Mouse (Mus musculus) mature B cell (primary cell): ENCODE results near the gene Ccdc34.

ENCODE experiments used
- in situ Hi-C: fragments of 300-500 bp; cut with MboI; formaldehyde crosslinking; loops from 2 replicates; pipeline ENCODE4 v1.14.3; 2019

Ccdc34 gene

GRCm38 (mm10) chr2:110179669-110180315 lies 162.2 kb downstream of the Ccdc34 start:
- in situ Hi-C loops: no loop called here

GRCm38 (mm10) chr2:110180316-110180670 lies 162.7 kb downstream of the Ccdc34 start:
- in situ Hi-C loops: no loop called here

GRCm38 (mm10) chr2:110181666-110182065 lies 164.0 kb downstream of the Ccdc34 start:
- in situ Hi-C loops: no loop called here

- in situ Hi-C loops: no loop called here
Observed at GRCm38 (mm10) chr2:110182248-110182647, 164.6 kb downstream of the Ccdc34 start.

GRCm38 (mm10) chr2:110182795-110183486 lies 165.3 kb downstream of the Ccdc34 start:
- in situ Hi-C loops: no loop called here

- in situ Hi-C loops: no loop called here
Observed at GRCm38 (mm10) chr2:110184071-110184470, 166.5 kb downstream of the Ccdc34 start.

GRCm38 (mm10) chr2:110186427-110186980 lies 168.9 kb downstream of the Ccdc34 start:
- in situ Hi-C loops: no loop called here

GRCm38 (mm10) chr2:110188696-110189397 lies 171.2 kb downstream of the Ccdc34 start:
- in situ Hi-C loops: no loop called here

- in situ Hi-C loops: no loop called here
Observed at GRCm38 (mm10) chr2:110190416-110190815, 172.8 kb downstream of the Ccdc34 start.

GRCm38 (mm10) chr2:110191186-110191690 lies 173.6 kb downstream of the Ccdc34 start:
- in situ Hi-C loops: no loop called here

GRCm38 (mm10) chr2:110191965-110192701 lies 174.5 kb downstream of the Ccdc34 start:
- in situ Hi-C loops: no loop called here

- in situ Hi-C loops: no loop called here
Observed at GRCm38 (mm10) chr2:110192702-110193312, 175.2 kb downstream of the Ccdc34 start.

GRCm38 (mm10) chr2:110196551-110196950 lies 178.9 kb downstream of the Ccdc34 start:
- in situ Hi-C loops: no loop called here

- in situ Hi-C loops: loop anchor here (25.0 kb wide), 1 partner anchor 287 kb away; the partner anchor contains the start of gene Lgr4
Observed at GRCm38 (mm10) chr2:110199648-110200047, 182.0 kb downstream of the Ccdc34 start.

- in situ Hi-C loops: loop anchor here (25.0 kb wide), 1 partner anchor 289 kb away; the partner anchor contains the start of gene Lgr4
Observed at GRCm38 (mm10) chr2:110201770-110202169, 184.2 kb downstream of the Ccdc34 start.

- in situ Hi-C loops: loop anchor here (25.0 kb wide), 1 partner anchor 291 kb away; the partner anchor contains the start of gene Lgr4
Observed at GRCm38 (mm10) chr2:110202716-110203497, 185.3 kb downstream of the Ccdc34 start.

GRCm38 (mm10) chr2:110204169-110204568 lies 186.6 kb downstream of the Ccdc34 start:
- in situ Hi-C loops: loop anchor here (25.0 kb wide), 1 partner anchor 292 kb away; the partner anchor contains the start of gene Lgr4

- in situ Hi-C loops: loop anchor here (25.0 kb wide), 1 partner anchor 293 kb away; the partner anchor contains the start of gene Lgr4
Observed at GRCm38 (mm10) chr2:110204705-110205318, 187.2 kb downstream of the Ccdc34 start.
